Mouse (Mus musculus) ES-E14 (cell line): ENCODE data around the gene Lrrc3c.

ENCODE experiments used
- CHD2 ChIP-seq: IDR thresholded peaks from 2 replicates; pipeline ENCODE4 v1.6.1; 2014; ENCODE audit warnings: mild to moderate bottlenecking, low read depth, low read length, inconsistent platforms
- ZC3H11A ChIP-seq: IDR thresholded peaks from 2 replicates; pipeline ENCODE4 v1.6.1; 2012; ENCODE audit warnings: low read depth, mild to moderate bottlenecking, inconsistent platforms, low read length, borderline replicate concordance

- TF ChIP-seq CHD2 (no peak), ZC3H11A (no peak)
These were observed 27.7 kb downstream of the Lrrc3c start, which contains the start of the genes Gm12355 and Gsdma3 for GRCm38 (mm10) chr11:98625611-98626410.
